Mouse (Mus musculus): ENCODE measurements around the gene Ddx41.

GRCm38 (mm10) chr13:55535796-55536193 is 663 bp downstream of the Ddx41 start:
- TF ChIP-seq CTCF (IDR thresholded peaks at IDR 0.05; ENCODE audit: low read depth) = no peak
- no peak for TF ChIP-seq EP300 (optimal IDR thresholded peaks at IDR 0.05)

All from stomach, postnatal 0 days (tissue).